Mouse (Mus musculus) regulatory T cell (primary cell): Measurements from ENCODE around the gene Strip2.

Experiments
- in situ Hi-C: fragments of 300-600 bp; cut with MboI, MseI; formaldehyde crosslinking; loops from one replicate; pipeline ENCODE4 v1.15.1; 2025; ENCODE audit warnings: high pct_unique_total_duplicates

Gene Strip2

DNA sequence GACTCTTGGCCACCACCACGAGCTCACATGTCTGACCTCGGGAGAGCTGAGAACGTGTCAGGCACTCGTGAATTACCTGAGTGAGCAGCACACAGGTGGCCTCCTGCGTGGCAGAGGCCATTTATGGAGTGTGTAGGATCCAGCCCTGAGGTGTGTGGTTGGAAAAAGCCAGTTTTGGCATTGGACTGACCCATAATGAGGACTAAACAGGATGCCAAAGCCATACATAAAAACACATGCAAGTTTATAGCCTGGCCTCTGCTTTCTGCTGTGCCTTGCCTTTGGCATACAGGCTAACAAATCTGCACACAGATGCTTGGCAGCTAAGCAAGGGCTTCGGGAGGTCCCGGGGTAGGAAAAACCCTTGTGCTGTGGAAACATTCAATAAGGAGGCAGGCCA lies 92.4 kb downstream of the Strip2 start:
- in situ Hi-C loops, result no loop called here
